Mouse (Mus musculus) hindbrain, embryonic 11.5 days (tissue): ENCODE data around the gene D630045J12Rik. TPM values are rescaled to one million over a fixed set of nuclear protein-coding genes. Genes with fewer than 3 reads are reported as not detected.

ENCODE experiments used
- ATAC-seq: fragments of 200-750 bp; cut with Nextera tagmentation; 2 replicates; pipeline ENCODE4 v1.8.0; 2017; ENCODE audit warnings: mild to moderate bottlenecking, moderate TSS enrichment, moderate library complexity; ENCODE audit not compliant: low FRiP score
- DNase-seq: peaks from one replicate; pipeline ENCODE4 v3.0.0-alpha.2; 2015; ENCODE audit warnings: low spot score
- H3K27ac ChIP-seq: fragments of 300-500 bp; sonication (generic); 2 replicates; pipeline ENCODE4 v1.5.1; 2014; ENCODE audit warnings: mild to moderate bottlenecking, low read depth, low read length
- H3K27me3 ChIP-seq: fragments of 300-500 bp; sonication (generic); 2 replicates; pipeline ENCODE4 v1.6.1; 2014; ENCODE audit warnings: mild to moderate bottlenecking, low read length, moderate library complexity, mixed read lengths; ENCODE audit not compliant: control insufficient read depth, insufficient read depth
- H3K36me3 ChIP-seq: fragments of 300-500 bp; sonication (generic); 2 replicates; pipeline ENCODE4 v1.6.1; 2014; ENCODE audit warnings: mild to moderate bottlenecking, low read length, moderate library complexity, mixed read lengths; ENCODE audit not compliant: control insufficient read depth, insufficient read depth
- H3K4me1 ChIP-seq: fragments of 300-500 bp; sonication (generic); replicated peaks from 2 replicates; pipeline ENCODE4 v1.6.1; 2014; ENCODE audit warnings: low read length, mixed read lengths; ENCODE audit not compliant: control insufficient read depth, insufficient read depth
- H3K4me2 ChIP-seq: fragments of 300-500 bp; sonication (generic); replicated peaks from 2 replicates; pipeline ENCODE4 v1.6.1; 2014; ENCODE audit warnings: mild to moderate bottlenecking, low read depth, low read length
- H3K4me3 ChIP-seq: fragments of 300-500 bp; sonication (generic); 2 replicates; pipeline ENCODE4 v1.5.1; 2014; ENCODE audit warnings: low read depth, low read length
- H3K9ac ChIP-seq: fragments of 300-500 bp; sonication (generic); 2 replicates; pipeline ENCODE4 v1.6.1; 2014; ENCODE audit warnings: low read depth, low read length
- H3K9me3 ChIP-seq: fragments of 300-500 bp; sonication (generic); 2 replicates; pipeline ENCODE4 v1.6.1; 2016; ENCODE audit warnings: low read length; ENCODE audit not compliant: control insufficient read depth
- WGBS: fragments of 180-500 bp; shearing (Covaris S2); extraction: QIAGEN DNeasy Blood & Tissue Kit; methylation state at CpG from one replicate; pipeline ENCODE4 v1.1.7; 2014; 5-methylcytosine and 5-hydroxymethylcytosine counted together
- polyA plus RNA-seq: library from polyadenylated mRNA; unstranded; fragments of >200 nt; fragmentation: Nextera tagmentation; extraction: Ambion mirVana; gene quantifications from 2 replicates; pipeline ENCODE4 v1.2.1, GENCODE M21; 2014

The D630045J12Rik gene
- polyA plus RNA-seq, 1 experiment from 2014 or later: 13.2 TPM

DNA sequence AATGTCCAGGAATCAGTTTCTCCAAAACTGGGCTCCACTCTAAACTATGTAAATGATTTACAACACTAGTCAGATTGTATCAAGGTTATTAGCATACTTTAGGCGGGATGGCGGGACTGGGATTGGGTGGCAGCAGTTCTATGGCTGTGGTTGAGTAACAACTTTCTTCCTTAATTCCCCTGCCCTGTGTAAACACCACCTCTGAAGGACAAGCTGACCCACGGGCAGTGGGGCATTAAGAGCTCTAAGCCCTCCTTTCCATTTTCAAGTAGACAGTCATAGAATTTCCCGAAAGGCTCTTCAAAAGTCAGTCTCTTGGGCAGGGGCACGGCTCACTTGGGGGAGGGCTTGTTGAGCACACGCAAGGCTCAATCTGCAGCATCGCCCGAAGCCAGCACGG is 142.9 kb downstream of the D630045J12Rik start:
- Histone ChIP-seq H3K27ac (no peak overlapping the region), H3K36me3 (no peaks in the 10 kb centered on the region), H3K4me1 (no peaks in the 10 kb centered on the region), H3K4me2 (no peak overlapping the region), H3K9ac (no peak overlapping the region), H3K4me3 (no peak overlapping the region), H3K27me3 (no peaks in the 10 kb centered on the region), H3K9me3 (no peaks in the 10 kb centered on the region)
- WGBS: 85% methylated on average over 9 of the region's 9 CpGs
- ATAC-seq (no peak), DNase-seq (no peak)

DNA sequence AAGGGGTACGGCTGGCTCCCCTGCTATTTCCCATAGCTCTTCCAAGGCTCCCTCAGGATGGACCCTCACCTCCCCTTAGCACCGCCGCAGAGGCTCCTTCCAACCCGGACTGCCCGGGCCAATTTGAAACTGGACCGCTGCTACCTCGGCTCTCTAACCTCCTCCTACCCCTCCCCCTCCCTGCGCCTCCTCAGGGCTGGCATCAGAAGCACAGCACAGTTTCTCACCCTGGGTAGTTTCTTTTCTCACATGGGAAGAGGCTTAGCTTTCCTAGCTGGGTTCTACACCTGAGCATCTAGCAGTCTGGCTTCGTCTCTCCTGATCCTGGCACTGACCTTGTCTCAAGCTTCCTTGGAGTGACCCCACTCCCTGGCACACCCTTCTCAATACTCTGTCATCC is 143.9 kb downstream of the D630045J12Rik start:
- WGBS: 16% methylated on average over 9 of the region's 9 CpGs
- no peak overlapping the region for H3K4me3 ChIP-seq
- no peak overlapping the region for H3K27ac ChIP-seq
- no peaks in the 10 kb centered on the region for H3K36me3 ChIP-seq
- no peak for ATAC-seq
- no peaks in the 10 kb centered on the region for H3K9me3 ChIP-seq
- DNase-seq: no peak
- H3K4me2 ChIP-seq: no peak overlapping the region
- H3K4me1 ChIP-seq: no peaks in the 10 kb centered on the region
- H3K27me3 ChIP-seq: no peaks in the 10 kb centered on the region
- H3K9ac ChIP-seq: no peak overlapping the region

DNA sequence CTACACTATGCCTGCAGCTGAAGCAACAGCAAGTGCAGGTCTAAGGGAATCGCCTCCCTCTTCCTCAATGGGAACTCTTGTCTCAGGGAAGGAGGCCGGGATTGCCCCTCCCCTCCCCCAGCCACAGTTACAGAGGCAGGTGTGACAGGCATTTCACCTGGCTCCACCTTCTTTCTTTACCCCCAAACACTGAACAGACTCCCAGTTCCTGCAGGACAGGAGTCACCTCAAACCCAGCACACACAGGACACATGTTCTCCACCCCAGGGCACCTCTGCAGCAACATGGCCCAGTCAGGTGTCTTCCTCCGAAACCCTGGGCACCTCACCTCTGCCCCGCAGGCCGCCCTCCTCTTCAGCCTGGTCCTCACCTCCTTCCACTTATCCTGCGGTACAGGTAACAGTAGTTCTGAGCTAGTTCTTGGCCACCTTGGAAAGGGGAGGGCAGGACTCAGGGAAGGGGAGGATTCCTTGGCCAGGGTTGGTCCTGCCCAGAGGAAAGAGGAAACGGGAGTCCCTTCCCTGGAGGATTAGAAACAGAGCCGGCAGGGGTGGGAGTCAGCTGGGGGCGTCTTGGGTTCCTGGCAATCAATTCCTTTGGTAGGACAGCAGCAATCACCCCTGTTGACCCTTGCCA is 144.5 kb downstream of the D630045J12Rik start, which contains the start of gene Tmem213:
TSS of gene Tmem213 (plus strand) at position 96 of the 636 bp plus-strand sequence.
- Histone ChIP-seq H3K27me3 (no peaks in the 10 kb centered on the region), H3K4me2 (no peak within 1 kb of the TSS), H3K27ac (no peak within 1 kb of the TSS), H3K9me3 (no peaks in the 10 kb centered on the region), H3K4me3 (no peak within 1 kb of the TSS), H3K4me1 (no peaks in the 10 kb centered on the region), H3K36me3 (no peaks in the 10 kb centered on the region), H3K9ac (no peak within 1 kb of the TSS)
- DNase-seq (no peak), ATAC-seq (no peak)
- WGBS: 26% methylated on average over 9 of the region's 9 CpGs

DNA sequence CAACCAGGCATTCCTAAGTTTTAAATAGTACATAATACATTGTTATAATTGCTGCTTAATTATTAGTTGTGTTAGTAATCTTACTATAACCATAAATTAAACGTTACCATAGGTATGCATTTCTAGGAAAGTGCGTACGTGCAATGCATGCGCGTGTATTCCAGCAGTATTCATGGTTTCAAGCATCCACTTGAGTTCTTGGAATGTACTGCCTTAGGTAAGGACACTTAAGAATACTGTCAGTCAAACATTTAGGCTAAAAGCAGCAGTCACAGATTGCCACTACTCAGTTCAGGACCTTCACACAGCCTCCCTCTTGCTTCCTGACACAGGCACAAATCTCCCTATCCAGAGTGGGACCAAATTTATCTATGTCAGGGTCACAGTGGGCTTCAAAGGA is 145.4 kb downstream of the D630045J12Rik start:
- no peaks in the 10 kb centered on the region for H3K36me3 ChIP-seq
- no peak overlapping the region for H3K27ac ChIP-seq
- no peak overlapping the region for H3K9ac ChIP-seq
- no peak overlapping the region for H3K4me3 ChIP-seq
- no peaks in the 10 kb centered on the region for H3K4me1 ChIP-seq
- no peaks in the 10 kb centered on the region for H3K27me3 ChIP-seq
- 84% methylated on average over 5 of the region's 5 CpGs for WGBS
- H3K4me2 ChIP-seq: no peak overlapping the region
- ATAC-seq: no peak
- DNase-seq: no peak
- no peaks in the 10 kb centered on the region for H3K9me3 ChIP-seq

DNA sequence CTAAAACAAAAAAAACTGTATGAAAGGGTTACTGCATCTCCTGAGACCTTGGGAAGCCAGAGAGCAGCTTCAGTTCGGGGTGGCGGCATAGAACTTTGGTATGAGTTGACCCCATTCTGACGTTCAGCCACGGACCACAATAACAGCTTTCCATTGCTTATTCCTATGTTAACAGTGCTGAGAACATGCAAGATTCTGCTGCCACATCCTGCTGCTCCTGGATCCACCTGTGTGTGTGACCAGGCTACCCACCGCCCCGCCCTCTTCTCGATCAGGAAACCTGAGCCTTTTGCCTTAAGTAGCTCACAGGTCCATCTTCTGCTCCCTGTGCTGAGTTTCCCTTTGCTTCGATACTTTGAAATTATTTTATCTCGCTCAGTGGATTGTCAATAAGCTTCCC is 147.9 kb downstream of the D630045J12Rik start:
- WGBS: 85% methylated on average over 9 of the region's 9 CpGs
- no peak for ATAC-seq
- no peak overlapping the region for H3K9ac ChIP-seq

DNA sequence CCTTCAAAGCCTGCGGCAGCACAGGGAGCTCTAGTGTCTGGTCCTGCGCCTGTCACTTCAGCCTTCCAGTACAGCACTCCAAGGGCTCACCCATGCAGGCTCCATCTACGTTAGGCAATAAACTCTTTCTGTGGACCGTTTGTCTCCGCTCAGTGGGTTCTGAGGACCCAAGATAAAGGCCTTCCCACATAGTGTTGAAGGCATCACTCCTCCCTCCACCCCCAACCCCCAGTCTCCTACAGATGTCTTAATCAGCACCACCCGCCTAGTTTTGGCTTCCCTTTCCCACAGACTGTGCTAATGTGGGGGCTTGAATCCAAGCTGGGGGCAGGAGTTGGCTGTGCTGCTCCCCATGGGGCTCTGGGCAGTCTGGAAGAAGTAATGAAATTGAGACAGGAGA is 150.0 kb downstream of the D630045J12Rik start:
- H3K4me2 ChIP-seq: no peak overlapping the region
- no peaks in the 10 kb centered on the region for H3K36me3 ChIP-seq
- no peaks in the 10 kb centered on the region for H3K4me1 ChIP-seq
- no peak overlapping the region for H3K9ac ChIP-seq
- no peak overlapping the region for H3K4me3 ChIP-seq
- DNase-seq: no peak
- ATAC-seq: no peak
- no peaks in the 10 kb centered on the region for H3K9me3 ChIP-seq
- no peaks in the 10 kb centered on the region for H3K27me3 ChIP-seq
- 56% methylated on average over 6 of the region's 6 CpGs for WGBS
- no peak overlapping the region for H3K27ac ChIP-seq

More for the DNA sequence above, 147.9 kb downstream of the D630045J12Rik start:
- Histone ChIP-seq H3K27ac (no peak overlapping the region), H3K4me3 (no peak overlapping the region), H3K9me3 (no peaks in the 10 kb centered on the region), H3K27me3 (no peaks in the 10 kb centered on the region), H3K36me3 (no peaks in the 10 kb centered on the region), H3K4me1 (no peaks in the 10 kb centered on the region), H3K4me2 (no peak overlapping the region)
- DNase-seq: no peak

DNA sequence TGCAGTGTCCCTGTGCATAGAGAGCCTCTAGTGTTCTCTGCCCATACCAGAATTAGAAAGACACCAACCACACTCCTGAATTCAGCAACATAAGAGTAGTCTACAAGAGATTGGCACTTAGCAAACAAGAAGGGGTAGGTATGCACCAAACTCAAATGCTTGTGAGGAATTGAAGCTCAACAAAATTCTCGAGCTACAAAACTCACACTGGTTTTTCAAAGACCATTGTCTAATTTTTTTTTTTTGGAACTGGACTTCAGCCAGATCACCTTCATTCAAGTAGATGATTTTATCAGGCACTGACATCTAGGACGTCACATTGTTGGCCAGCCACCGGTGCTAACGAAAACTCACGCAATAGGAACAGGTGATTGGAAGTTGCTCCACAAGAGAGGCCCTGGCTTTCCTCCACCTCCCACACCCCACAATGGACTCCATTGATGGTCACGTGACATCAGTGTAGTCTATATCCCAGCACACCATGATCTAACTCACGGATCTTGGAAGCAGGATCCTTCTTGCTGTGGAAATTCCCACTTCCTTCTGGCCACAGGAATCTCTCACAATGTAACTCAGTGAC is 151.5 kb downstream of the D630045J12Rik start:
- WGBS: 89% methylated on average over 7 of the region's 7 CpGs
- Histone ChIP-seq H3K4me1 (no peaks in the 10 kb centered on the region), H3K36me3 (no peaks in the 10 kb centered on the region), H3K27me3 (no peaks in the 10 kb centered on the region), H3K9me3 (no peaks in the 10 kb centered on the region), H3K9ac (no peak overlapping the region), H3K27ac (no peak overlapping the region), H3K4me3 (no peak overlapping the region), H3K4me2 (no peak overlapping the region)
- DNase-seq: no peak
- ATAC-seq: no peak

DNA sequence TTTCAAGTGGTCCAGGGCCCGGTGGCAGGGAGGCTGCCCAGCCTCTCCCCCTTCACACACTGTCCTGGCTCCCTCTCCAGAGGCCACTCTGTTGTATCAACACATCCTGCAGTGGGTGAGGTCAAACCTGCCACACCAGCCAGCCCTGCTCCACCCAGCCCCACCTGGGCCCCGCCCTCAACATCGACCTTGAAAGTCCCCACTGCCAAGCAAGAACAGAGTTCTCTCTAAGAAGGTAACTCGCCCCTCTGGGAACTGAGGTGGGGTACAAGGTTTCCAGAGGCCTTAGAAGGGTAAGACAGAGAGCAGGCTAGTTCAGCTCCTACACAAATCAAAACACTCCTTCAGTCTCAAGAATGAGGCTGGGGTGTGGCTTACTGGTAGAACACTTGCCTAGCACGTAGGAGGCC is 156.8 kb downstream of the D630045J12Rik start:
- WGBS: 65% methylated on average over 5 of the region's 5 CpGs
- no peaks in the 10 kb centered on the region for H3K36me3 ChIP-seq
- H3K27me3 ChIP-seq: no peaks in the 10 kb centered on the region
- no peak overlapping the region for H3K4me3 ChIP-seq
- ATAC-seq: no peak
- H3K27ac ChIP-seq: no peak overlapping the region
- H3K4me1 ChIP-seq: no peaks in the 10 kb centered on the region
- DNase-seq: no peak
- no peak overlapping the region for H3K4me2 ChIP-seq
- no peaks in the 10 kb centered on the region for H3K9me3 ChIP-seq
- H3K9ac ChIP-seq: no peak overlapping the region

DNA sequence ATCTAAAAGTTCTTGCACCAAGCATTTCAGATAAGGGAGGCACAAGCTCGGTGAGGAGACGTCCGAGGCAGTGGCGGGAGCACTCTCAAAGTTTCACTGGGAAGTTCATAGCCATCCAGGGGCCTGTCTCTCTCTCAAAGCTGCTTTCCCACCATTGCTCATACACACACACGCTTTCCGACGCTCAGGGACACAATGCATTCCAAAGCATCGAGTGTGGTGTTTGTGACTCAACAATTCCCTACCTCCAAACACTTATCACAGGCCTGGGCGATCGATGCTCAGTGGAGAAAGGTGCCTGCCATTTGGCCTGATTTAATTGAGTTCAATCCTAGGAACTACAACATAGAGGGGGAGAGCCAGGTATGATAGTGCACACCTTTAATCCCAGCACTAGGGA is 159.1 kb downstream of the D630045J12Rik start:
- Histone ChIP-seq H3K36me3 (no peaks in the 10 kb centered on the region), H3K27me3 (no peaks in the 10 kb centered on the region), H3K4me2 (no peak overlapping the region), H3K9me3 (no peaks in the 10 kb centered on the region), H3K4me1 (no peaks in the 10 kb centered on the region), H3K4me3 (no peak overlapping the region), H3K9ac (no peak overlapping the region), H3K27ac (no peak overlapping the region)
- DNase-seq (no peak), ATAC-seq (no peak)
- WGBS: 90% methylated on average over 10 of the region's 10 CpGs
